Comparison of ENCODE assay signal across 21 mouse cellular contexts in genomic region chr13:54753733-54754132, GRCm38 (mm10). TPM values are rescaled to one million over a fixed set of nuclear protein-coding genes. Genes with fewer than 3 reads are reported as not detected.
"Had no signal": no experiment of that assay in that cellular context is flagged by ENCODE, and none has a peak within 500 bp of the region (broad histone marks: within the 10 kb centered on the region; RNA-seq: fewer than 3 reads in every experiment).

No protein-coding gene starts in this region.

- ATAC-seq: liver, postnatal 0 days; midbrain, embryonic 15.5 days had no signal

- H3K4me3 ChIP-seq: limb, embryonic 12.5 days; liver, embryonic 13.5 days; lung, embryonic 15.5 days; megakaryocyte, embryonic 14.5 days; midbrain, embryonic 15.5 days; stomach, embryonic 15.5 days had no signal

- H3K27ac ChIP-seq: limb, embryonic 12.5 days; liver, embryonic 13.5 days; lung, embryonic 15.5 days; macrophage; midbrain, embryonic 15.5 days; stomach, embryonic 15.5 days had no signal

- H3K9ac ChIP-seq: limb, embryonic 12.5 days; liver, embryonic 13.5 days; liver, postnatal 0 days; lung, embryonic 15.5 days; midbrain, embryonic 15.5 days; stomach, embryonic 15.5 days had no signal

- H3K4me2 ChIP-seq: limb, embryonic 12.5 days; liver, embryonic 13.5 days; lung, embryonic 15.5 days; midbrain, embryonic 11.5 days; midbrain, embryonic 15.5 days; stomach, embryonic 15.5 days had no signal

- H3K36me3 ChIP-seq: limb, embryonic 12.5 days; liver, embryonic 13.5 days; lung, embryonic 15.5 days; midbrain, embryonic 15.5 days; stomach, embryonic 15.5 days had no signal

- H3K9me3 ChIP-seq: limb, embryonic 12.5 days; liver, embryonic 13.5 days; lung, embryonic 15.5 days; midbrain, embryonic 15.5 days; stomach, embryonic 15.5 days had no signal

- DNase-seq: kidney, adult 8-10 months; kidney, postnatal 25 days; liver; liver, embryonic 13.5 days; liver, postnatal 0 days; lung, postnatal 14 days; thymus, postnatal 36 days had no signal

RNA-seq across cellular contexts. Expression of gene Gprin1, which starts 4.1 kb away (rescaled TPM):
- total RNA-seq: monocyte, adult 5-6 weeks had no signal
- polyA plus RNA-seq: liver, postnatal 0 days; macrophage had no signal

RNA-seq across cellular contexts. Expression of gene Sncb, which starts 12.7 kb away (rescaled TPM):
- total RNA-seq: monocyte, adult 5-6 weeks had no signal
- polyA plus RNA-seq: kidney, embryonic 16.5 days; limb, embryonic 12.5 days; liver, embryonic 13.5 days; liver, postnatal 0 days; macrophage; thymus, postnatal 0 days had no signal

RNA-seq across cellular contexts. Expression of gene Eif4e1b, which starts 30.1 kb away (rescaled TPM):
- total RNA-seq: layer of hippocampus, postnatal 25 days; left cerebral cortex, postnatal 36 days; monocyte, adult 5-6 weeks had no signal
- polyA plus RNA-seq: kidney, embryonic 16.5 days; limb, embryonic 12.5 days; liver, embryonic 13.5 days; liver, postnatal 0 days; lung, embryonic 15.5 days; macrophage; midbrain, embryonic 11.5 days; midbrain, embryonic 15.5 days; neural tube, embryonic 14.5 days; spleen, adult 2 months; stomach, embryonic 15.5 days; thymus, postnatal 0 days had no signal

RNA-seq across cellular contexts. Expression of gene Cdhr2, which starts 52.5 kb away (rescaled TPM):
- polyA plus RNA-seq: macrophage; midbrain, embryonic 11.5 days had no signal
